Comparison of ENCODE assay signal across 24 mouse cellular contexts in the genomic region with DNA sequence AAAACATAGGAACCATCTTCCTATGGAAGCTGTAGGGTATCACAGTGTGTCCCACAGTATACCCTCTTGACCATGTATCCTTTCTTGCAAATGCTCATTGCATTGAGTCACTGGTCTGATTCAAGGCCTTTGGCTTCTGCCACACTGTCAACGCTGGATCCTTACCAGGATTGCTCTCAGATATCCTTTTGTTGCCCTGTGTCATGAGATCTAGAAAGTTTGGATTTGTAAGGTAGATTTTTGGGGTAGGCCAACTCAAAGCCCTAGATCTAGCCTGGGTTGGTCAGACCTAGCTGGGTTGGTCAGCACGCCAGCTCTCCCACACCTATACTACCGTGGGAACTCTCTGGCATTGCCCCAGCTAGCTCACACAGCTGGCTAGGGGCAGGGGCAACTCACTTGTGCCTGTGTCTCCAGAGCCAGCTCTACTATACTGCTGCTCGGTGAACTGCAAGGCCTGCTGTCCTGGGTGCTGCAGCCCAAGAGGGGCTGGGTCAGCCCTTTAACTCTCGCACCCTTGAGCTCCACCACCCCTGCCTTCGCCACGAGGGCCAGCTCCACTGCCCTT. TPM values are rescaled to one million over a fixed set of nuclear protein-coding genes. Genes with fewer than 3 reads are reported as not detected.
DNase-seq lines count a peak whose midpoint lies in the region; ATAC-seq and TF ChIP-seq lines count a peak whose summit lies in the region.
"Had no signal": no experiment of that assay in that cellular context is flagged by ENCODE, and none has a peak within 500 bp of the region (broad histone marks: within the 10 kb centered on the region; RNA-seq: fewer than 3 reads in every experiment).

No protein-coding gene starts in this region.

- no peak for TF ChIP-seq CTCF in layer of hippocampus, adult 2 months (conservative IDR thresholded peaks at IDR 0.05)
- TF ChIP-seq CTCF in forebrain, postnatal 0 days (IDR thresholded peaks at IDR 0.05; ENCODE audit: low read depth) = no peak

- H3K36me3 ChIP-seq in embryonic facial prominence, embryonic 12.5 days = no peaks in the 10 kb centered on the region
- no peaks in the 10 kb centered on the region for H3K36me3 ChIP-seq in forebrain, postnatal 0 days (ENCODE audit: insufficient read depth)
- H3K36me3 ChIP-seq: lung, embryonic 15.5 days; midbrain, embryonic 12.5 days had no signal

- no peaks in the 10 kb centered on the region for H3K9me3 ChIP-seq in embryonic facial prominence, embryonic 12.5 days
- H3K9me3 ChIP-seq in forebrain, postnatal 0 days (ENCODE audit: low read length) = no peaks in the 10 kb centered on the region
- H3K9me3 ChIP-seq: lung, embryonic 15.5 days; megakaryocyte, embryonic 14.5 days; midbrain, embryonic 12.5 days had no signal

- H3K4me1 ChIP-seq in embryonic facial prominence, embryonic 12.5 days = peaks cover 5% of the 10 kb centered on the region; the same call in 1 of the 2 replicates
- H3K4me1 ChIP-seq in forebrain, postnatal 0 days (ENCODE audit: insufficient read depth) = no peaks in the 10 kb centered on the region
- H3K4me1 ChIP-seq: lung, embryonic 15.5 days; midbrain, embryonic 12.5 days had no signal

- 86% methylated on average over 7 of the region's 7 CpGs for WGBS in embryonic facial prominence, embryonic 12.5 days
- WGBS in forebrain, postnatal 0 days = 89% methylated on average over 7 of the region's 7 CpGs

- H3K4me3 ChIP-seq in layer of hippocampus, adult 2 months = no peak overlapping the region
- no peak overlapping the region for H3K4me3 ChIP-seq in embryonic facial prominence, embryonic 12.5 days
- no peak overlapping the region for H3K4me3 ChIP-seq in forebrain, postnatal 0 days (ENCODE audit: low read depth, low read length)
- H3K4me3 ChIP-seq: erythroblast, embryonic 14.5 days; lung, embryonic 15.5 days; megakaryocyte, embryonic 14.5 days; midbrain, embryonic 12.5 days had no signal

- peak overlapping the region; percentile 32; the same call in 1 of the 2 replicates for H3K27ac ChIP-seq in layer of hippocampus, adult 2 months
- no peak overlapping the region for H3K27ac ChIP-seq in embryonic facial prominence, embryonic 12.5 days
- no peak overlapping the region for H3K27ac ChIP-seq in forebrain, postnatal 0 days (ENCODE audit: low read depth, low read length)
- H3K27ac ChIP-seq: hindbrain, embryonic 14.5 days; lung, embryonic 15.5 days; midbrain, embryonic 12.5 days had no signal

- no peak overlapping the region for H3K4me2 ChIP-seq in embryonic facial prominence, embryonic 12.5 days (replicated peaks)
- H3K4me2 ChIP-seq in forebrain, postnatal 0 days (ENCODE audit: low read depth) = no peak overlapping the region
- H3K4me2 ChIP-seq: heart, embryonic 11.5 days; hindbrain, embryonic 14.5 days; lung, embryonic 15.5 days; midbrain, embryonic 12.5 days had no signal

- no peak overlapping the region for H3K9ac ChIP-seq in embryonic facial prominence, embryonic 12.5 days
- no peak overlapping the region for H3K9ac ChIP-seq in forebrain, postnatal 0 days
- H3K9ac ChIP-seq: hindbrain, embryonic 14.5 days; lung, embryonic 15.5 days; midbrain, embryonic 12.5 days had no signal

- H3K27me3 ChIP-seq in embryonic facial prominence, embryonic 12.5 days = no peaks in the 10 kb centered on the region
- no peaks in the 10 kb centered on the region for H3K27me3 ChIP-seq in forebrain, postnatal 0 days (ENCODE audit: insufficient read depth, low read length)
- H3K27me3 ChIP-seq: lung, embryonic 15.5 days; megakaryocyte, embryonic 14.5 days; midbrain, embryonic 12.5 days had no signal

- 0 out of 2 replicates have a peak, but pooled peaks have one; percentile 28 for ATAC-seq in embryonic facial prominence, embryonic 12.5 days (ENCODE audit: insufficient number of reproducible peaks, insufficient read depth, low FRiP score, low TSS enrichment)
- ATAC-seq in forebrain, postnatal 0 days = no peak
- ATAC-seq: activated CD4-positive, CD25-positive, alpha-beta regulatory T cell, adult 4 months; forebrain, embryonic 16.5 days; intestine, postnatal 0 days had no signal

- DNase-seq in adrenal gland, postnatal 14 days = peak; percentile 46
- no peak for DNase-seq in adrenal gland, postnatal 4 days (ENCODE audit: low spot score in 2 of 2)
- no peak for DNase-seq in layer of hippocampus, adult 2 months (ENCODE audit: low spot score in 2 of 2)
- DNase-seq in layer of hippocampus, adult 18-20 months (ENCODE audit: low spot score in 2 of 2) = no peak
- peak; percentile 57 for DNase-seq in adipocyte (ENCODE audit: low spot score)
- DNase-seq in forebrain, postnatal 0 days = no peak
- DNase-seq: B cell, adult 2 months; cerebellum, adult 8-10 months; cerebellum, postnatal 36 days; gastrocnemius, postnatal 10 days; kidney, adult 9 months; kidney, postnatal 10 days; liver; thymus, postnatal 14 days had no signal

RNA-seq across cellular contexts. Expression of gene Fam214a, which starts 36.3 kb away (rescaled TPM):
- 80.4 and 93.0 TPM in 2 replicates for total RNA-seq in adrenal gland, postnatal 14 days (2021)
- 10 to 100 TPM; 90.2 to 99.4 TPM for total RNA-seq in adrenal gland, postnatal 4 days (2021)
- total RNA-seq in layer of hippocampus, adult 2 months (2021) = 10 to 100 TPM; 47.5 to 52.1 TPM
- 10 to 100 TPM; 38.5 to 40.8 TPM for total RNA-seq in layer of hippocampus, adult 18-20 months (2021)
- polyA plus RNA-seq in embryonic facial prominence, embryonic 12.5 days (2016; fragmentation: Nextera tagmentation; extraction: Ambion mirVana) = 13.4 and 14.0 TPM in 2 replicates
- 22.2 and 33.2 TPM in 2 replicates for total RNA-seq in forebrain, postnatal 0 days (2014; rRNA removed)
- polyA plus RNA-seq in forebrain, postnatal 0 days (2015; fragmentation: Nextera tagmentation; extraction: Ambion mirVana) = 11.6 and 16.0 TPM in 2 replicates
- polyA plus RNA-seq: erythroblast, embryonic 14.5 days had no signal

RNA-seq across cellular contexts. Expression of gene Arpp19, which starts 48.4 kb away (rescaled TPM):
- total RNA-seq in adrenal gland, postnatal 14 days (2021) = 319 and 329 TPM in 2 replicates
- total RNA-seq in adrenal gland, postnatal 4 days (2021) = 100 to 1,000 TPM; 246 to 283 TPM
- total RNA-seq in layer of hippocampus, adult 2 months (2021) = 100 to 1,000 TPM; 163 to 170 TPM
- total RNA-seq in layer of hippocampus, adult 18-20 months (2021) = 100 to 1,000 TPM; 162 to 182 TPM
- polyA plus RNA-seq in embryonic facial prominence, embryonic 12.5 days (2016; fragmentation: Nextera tagmentation; extraction: Ambion mirVana) = 324 and 337 TPM in 2 replicates
- 109 and 111 TPM in 2 replicates for total RNA-seq in forebrain, postnatal 0 days (2014; rRNA removed)
- polyA plus RNA-seq in forebrain, postnatal 0 days (2015; fragmentation: Nextera tagmentation; extraction: Ambion mirVana) = 213 and 233 TPM in 2 replicates

Comparison
In these comparisons a context has a peak if more than half of its experiments do, and no peak if none do; other contexts are left out.
1. DNase-seq: peak in adrenal gland, postnatal 14 days (single experiment) and adipocyte (single experiment); none in adrenal gland, postnatal 4 days (0 of 2), layer of hippocampus, adult 2 months (0 of 2), layer of hippocampus, adult 18-20 months (0 of 2) and forebrain, postnatal 0 days (single experiment).